Mouse (Mus musculus) liver, embryonic 16.5 days (tissue): Measurements from ENCODE around the gene Ciz1. TPM values are rescaled to one million over a fixed set of nuclear protein-coding genes. Genes with fewer than 3 reads are reported as not detected.

Experiments
- ATAC-seq: fragments of 200-750 bp; cut with Nextera tagmentation; 2 replicates; pipeline ENCODE4 v1.8.0; 2017; ENCODE audit warnings: low read depth, mild to moderate bottlenecking, moderate number of reproducible peaks, moderate library complexity
- H3K27ac ChIP-seq: fragments of 300-500 bp; sonication (generic); 2 replicates; pipeline ENCODE4 v1.5.1; 2014; ENCODE audit warnings: mild to moderate bottlenecking, low read length
- H3K27me3 ChIP-seq: fragments of 300-500 bp; sonication (generic); 2 replicates; pipeline ENCODE4 v1.6.1; 2014; ENCODE audit warnings: low read depth, low read length, mixed read lengths; ENCODE audit not compliant: control insufficient read depth, insufficient read depth
- H3K36me3 ChIP-seq: fragments of 300-500 bp; sonication (generic); 2 replicates; pipeline ENCODE4 v1.6.1; 2014; ENCODE audit warnings: mild to moderate bottlenecking; ENCODE audit not compliant: control insufficient read depth, insufficient read depth
- H3K4me1 ChIP-seq: fragments of 300-500 bp; sonication (generic); 2 replicates; pipeline ENCODE4 v1.6.1; 2014; ENCODE audit warnings: low read depth, low read length, mixed read lengths; ENCODE audit not compliant: control insufficient read depth
- H3K4me2 ChIP-seq: fragments of 300-500 bp; sonication (generic); 2 replicates; pipeline ENCODE4 v1.6.1; 2014; ENCODE audit warnings: low read depth, low read length, mixed read lengths
- H3K4me3 ChIP-seq: fragments of 300-500 bp; sonication (generic); 2 replicates; pipeline ENCODE4 v1.5.1; 2014; ENCODE audit warnings: low read depth, mild to moderate bottlenecking, low read length
- H3K9ac ChIP-seq: fragments of 300-500 bp; sonication (generic); 2 replicates; pipeline ENCODE4 v1.6.1; 2014; ENCODE audit warnings: low read depth, low read length
- H3K9me3 ChIP-seq: fragments of 300-500 bp; sonication (generic); replicated peaks from 2 replicates; pipeline ENCODE4 v1.6.1; 2016; ENCODE audit warnings: low read length; ENCODE audit not compliant: control insufficient read depth
- WGBS: fragments of 180-500 bp; shearing (Covaris S2); extraction: QIAGEN DNeasy Blood & Tissue Kit; methylation state at CpG from one replicate; pipeline ENCODE4 v1.1.7; 2014; ENCODE audit not compliant: insufficient replicate concordance; 5-methylcytosine and 5-hydroxymethylcytosine counted together
- polyA plus RNA-seq: library from polyadenylated mRNA; unstranded; fragments of >200 nt; fragmentation: Nextera tagmentation; extraction: Ambion mirVana; gene quantifications from 2 replicates; pipeline ENCODE4 v1.2.1, GENCODE M21; 2015

The Ciz1 gene
- polyA plus RNA-seq, 1 experiment from 2014 or later: 18.8 TPM

DNA sequence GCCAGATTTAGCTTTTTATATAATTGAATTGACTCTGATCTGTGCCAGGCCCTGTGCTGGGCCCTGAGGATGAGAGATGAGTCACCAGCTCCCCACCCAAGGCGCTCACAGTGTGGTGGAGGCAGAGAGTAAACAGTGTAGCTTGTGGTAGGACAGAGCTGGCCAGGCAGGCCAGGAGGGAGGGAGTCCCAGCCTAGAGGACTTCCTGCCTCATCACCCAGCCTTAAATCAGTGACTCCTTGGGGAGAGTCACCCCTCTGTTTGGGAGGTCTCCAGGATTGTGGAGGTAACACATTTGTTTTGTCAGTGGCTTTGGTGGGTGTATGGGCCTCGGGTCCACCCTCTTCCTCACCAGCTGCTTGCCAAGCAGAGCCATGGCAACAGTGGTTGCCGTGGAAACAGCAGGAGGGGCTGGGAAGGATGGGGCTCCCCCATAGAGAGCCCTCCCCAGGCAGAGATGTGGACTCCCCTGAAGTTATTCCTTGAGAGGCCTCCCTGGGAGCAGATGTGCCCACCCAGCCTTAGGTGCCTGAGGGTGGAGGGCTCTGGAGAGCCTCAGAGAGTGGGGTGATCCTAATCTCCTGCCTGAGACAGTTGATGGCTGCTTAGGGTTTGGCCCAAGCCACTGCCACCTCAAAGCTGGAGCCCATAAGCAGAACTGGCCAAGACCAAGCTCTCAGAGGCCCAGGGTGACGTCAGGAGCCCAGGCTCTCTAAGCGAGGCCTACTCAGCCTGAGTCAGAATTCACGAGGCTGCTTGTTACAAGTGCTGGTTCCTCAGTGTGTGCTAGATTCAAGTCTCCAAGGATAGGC, 9.4 kb upstream of the Ciz1 start:
- Histone ChIP-seq H3K36me3 (no peaks in the 10 kb centered on the region), H3K27me3 (no peaks in the 10 kb centered on the region), H3K9ac (no peak overlapping the region), H3K4me1 (no peaks in the 10 kb centered on the region), H3K9me3 (no peaks in the 10 kb centered on the region), H3K4me3 (no peak overlapping the region), H3K27ac (no peak overlapping the region), H3K4me2 (no peak overlapping the region)
- no peak for ATAC-seq
- 52% methylated on average over 6 of the region's 6 CpGs for WGBS

DNA sequence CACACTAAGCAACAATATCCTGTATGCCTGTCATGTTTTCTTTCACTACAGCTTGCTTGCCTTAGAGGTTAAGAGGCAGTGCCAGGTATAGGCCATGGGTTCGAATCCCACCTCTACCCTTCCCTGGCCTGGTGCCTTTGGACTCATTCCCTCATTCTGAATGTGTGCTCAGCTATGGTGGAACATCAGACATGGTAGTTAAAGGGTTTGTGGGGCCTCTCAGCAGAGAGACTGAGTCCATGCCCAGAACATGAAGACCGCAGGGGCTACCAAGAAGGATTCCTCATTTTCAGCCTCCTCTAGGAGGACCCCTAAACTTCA, 8.8 kb upstream of the Ciz1 start:
- Histone ChIP-seq H3K4me2 (no peak overlapping the region), H3K9ac (no peak overlapping the region), H3K27me3 (no peaks in the 10 kb centered on the region), H3K27ac (no peak overlapping the region), H3K9me3 (no peaks in the 10 kb centered on the region), H3K4me1 (no peaks in the 10 kb centered on the region), H3K4me3 (no peak overlapping the region), H3K36me3 (no peaks in the 10 kb centered on the region)
- no peak for ATAC-seq
- WGBS: 75% methylated on average over 2 of the region's 2 CpGs

DNA sequence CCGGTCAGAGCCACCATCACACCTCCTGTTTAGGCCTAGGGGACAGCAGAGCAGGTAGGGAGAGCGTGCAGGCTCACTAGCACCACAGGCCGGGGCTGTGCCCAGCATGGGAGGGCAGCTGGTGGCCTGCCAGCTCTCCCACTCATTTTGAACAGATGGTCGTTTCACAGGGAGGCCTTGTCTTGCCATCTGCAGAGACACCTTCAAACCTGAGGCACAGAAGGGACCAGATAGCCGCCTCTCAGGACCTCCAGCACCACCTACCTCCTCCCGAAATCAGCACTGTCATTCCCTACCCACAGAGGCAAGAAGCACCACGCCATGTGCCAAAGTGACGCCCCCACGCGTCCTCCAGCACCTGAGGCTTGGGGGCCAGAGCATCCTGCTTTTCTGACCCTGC, 8.1 kb upstream of the Ciz1 start:
- Histone ChIP-seq H3K9ac (no peak overlapping the region), H3K9me3 (no peaks in the 10 kb centered on the region), H3K27me3 (no peaks in the 10 kb centered on the region), H3K4me3 (no peak overlapping the region), H3K4me2 (no peak overlapping the region), H3K4me1 (no peaks in the 10 kb centered on the region), H3K36me3 (no peaks in the 10 kb centered on the region), H3K27ac (no peak overlapping the region)
- no peak for ATAC-seq
- WGBS: 61% methylated on average over 10 of the region's 10 CpGs

DNA sequence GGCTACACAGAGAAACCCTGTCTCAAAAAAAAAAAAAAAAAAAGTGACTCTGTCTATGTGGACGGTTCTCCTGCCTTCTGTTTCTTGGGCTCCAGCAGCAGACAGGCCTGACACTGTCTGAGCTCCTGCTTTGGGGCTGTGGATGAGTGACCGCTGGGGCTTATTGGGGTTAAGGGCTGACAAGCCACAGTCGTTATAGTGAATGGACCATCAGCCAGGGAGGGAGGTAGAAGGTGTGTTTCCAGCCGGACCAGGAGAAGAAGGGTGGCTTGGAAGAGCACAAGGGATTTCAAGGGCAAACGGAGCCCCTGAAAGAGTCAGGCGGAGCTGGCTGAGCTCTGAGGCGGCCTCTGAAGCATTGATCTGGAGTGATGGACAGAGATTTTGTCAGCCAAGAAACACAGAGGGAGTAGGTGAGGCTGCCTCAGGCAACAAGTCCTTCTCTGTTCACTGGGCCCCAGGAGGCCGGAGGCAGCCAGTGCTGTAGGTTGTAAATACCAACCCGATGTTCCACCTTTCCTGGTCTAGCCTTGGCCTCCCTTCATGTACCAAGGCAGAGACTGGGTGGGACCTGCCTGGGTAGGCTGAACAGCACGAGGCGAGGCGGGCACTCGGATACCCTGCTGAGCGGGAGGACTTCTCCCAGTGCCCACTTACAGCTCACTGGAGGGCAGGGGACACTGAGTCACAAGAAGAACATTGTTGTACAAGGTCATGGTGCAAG, 7.4 kb upstream of the Ciz1 start:
- WGBS: 61% methylated on average over 14 of the region's 14 CpGs
- H3K4me2 ChIP-seq: no peak overlapping the region
- no peak overlapping the region for H3K4me3 ChIP-seq
- H3K27ac ChIP-seq: no peak overlapping the region
- no peak overlapping the region for H3K9ac ChIP-seq
- no peaks in the 10 kb centered on the region for H3K36me3 ChIP-seq
- peaks cover 4% of the 10 kb centered on the region; the same call in 1 of the 2 replicates for H3K27me3 ChIP-seq
- ATAC-seq: no peak
- no peaks in the 10 kb centered on the region for H3K9me3 ChIP-seq
- no peaks in the 10 kb centered on the region for H3K4me1 ChIP-seq

DNA sequence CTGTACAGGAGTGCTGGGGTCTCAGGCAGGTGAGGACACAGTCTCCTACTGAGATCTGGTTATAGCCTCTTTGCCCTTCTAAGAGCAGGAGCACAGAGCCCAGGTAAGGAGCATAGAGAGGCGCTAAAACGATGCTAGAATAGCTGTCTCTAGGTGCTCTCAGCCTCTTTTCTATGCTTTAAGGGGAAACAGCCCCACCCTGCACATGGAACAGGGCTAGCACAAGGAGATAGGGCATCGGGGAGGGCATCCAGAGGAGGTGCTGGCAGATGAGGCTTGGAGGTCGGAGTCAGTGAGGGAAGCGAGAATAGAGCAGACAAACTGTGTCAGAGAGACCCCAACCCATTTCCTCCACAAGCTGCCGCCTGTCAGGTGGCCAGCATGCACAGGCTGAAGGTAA, 5.1 kb upstream of the Ciz1 start:
- H3K27me3 ChIP-seq: peaks cover 26% of the 10 kb centered on the region
- no peaks in the 10 kb centered on the region for H3K9me3 ChIP-seq
- H3K36me3 ChIP-seq: no peaks in the 10 kb centered on the region
- 59% methylated on average over 6 of the region's 6 CpGs for WGBS
- no peak for ATAC-seq
- H3K4me1 ChIP-seq: no peaks in the 10 kb centered on the region
- no peak overlapping the region for H3K4me3 ChIP-seq
- no peak overlapping the region for H3K9ac ChIP-seq
- no peak overlapping the region for H3K4me2 ChIP-seq
- no peak overlapping the region for H3K27ac ChIP-seq

DNA sequence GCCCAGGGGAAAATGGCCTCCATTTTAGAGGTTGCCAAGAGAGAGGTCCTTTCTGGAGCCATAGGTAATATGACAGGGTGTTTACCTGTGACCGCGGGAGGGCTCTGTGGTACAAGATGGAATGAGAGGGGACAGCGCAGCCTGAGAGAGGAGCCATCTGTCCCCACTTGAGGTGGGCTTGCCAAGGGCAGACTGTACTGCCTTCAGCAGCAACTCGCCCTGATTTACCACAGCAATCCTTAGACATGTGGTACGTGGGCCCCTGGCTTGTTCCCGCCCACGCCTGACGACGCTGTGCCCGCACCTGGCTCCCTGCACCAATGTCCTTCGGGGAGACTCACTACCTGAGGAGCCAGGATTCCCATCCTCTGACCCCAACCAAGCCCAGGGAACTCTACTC, 3.8 kb upstream of the Ciz1 start:
- H3K9me3 ChIP-seq: no peaks in the 10 kb centered on the region
- no peak for ATAC-seq
- 69% methylated on average over 11 of the region's 11 CpGs for whole genome bisulfite sequencing
- H3K9ac ChIP-seq: no peak overlapping the region
- peaks cover 38% of the 10 kb centered on the region for H3K27me3 ChIP-seq
- H3K4me1 ChIP-seq: peaks cover 8% of the 10 kb centered on the region; the same call in 1 of the 2 replicates
- no peak overlapping the region for H3K4me3 ChIP-seq
- H3K36me3 ChIP-seq: no peaks in the 10 kb centered on the region
- no peak overlapping the region for H3K27ac ChIP-seq
- no peak overlapping the region for H3K4me2 ChIP-seq

DNA sequence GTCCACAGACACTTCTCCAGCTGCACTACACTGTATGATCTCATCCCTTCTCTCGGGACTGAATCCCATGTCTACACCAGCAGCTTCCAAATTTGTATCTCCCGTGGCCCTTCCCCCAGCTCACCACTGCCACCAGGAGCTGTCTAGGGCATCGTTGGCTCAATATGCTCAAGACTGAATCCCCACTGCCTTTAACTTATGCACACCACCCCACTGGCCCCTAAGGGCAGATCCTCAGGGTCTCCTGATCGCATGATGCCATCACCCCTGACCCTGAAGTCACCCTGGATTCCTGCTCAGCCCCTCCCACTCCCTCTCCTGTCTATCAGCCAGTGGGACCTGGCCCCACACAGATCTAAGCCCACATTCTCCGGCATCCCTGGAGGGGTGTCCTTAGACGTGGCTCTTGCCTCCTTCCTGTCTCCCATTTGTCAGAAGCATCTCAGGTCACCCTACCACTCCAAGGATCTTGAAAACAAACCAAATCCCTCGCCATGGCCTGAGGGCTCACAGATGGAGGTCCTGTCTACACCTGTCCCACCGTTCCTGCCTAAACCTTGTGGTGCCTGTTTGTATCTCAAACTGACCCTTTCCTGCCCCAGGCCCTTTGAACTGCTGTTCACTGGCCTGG, 2.4 kb upstream of the Ciz1 start:
- no peak overlapping the region for H3K9ac ChIP-seq
- H3K4me3 ChIP-seq: no peak overlapping the region
- H3K36me3 ChIP-seq: no peaks in the 10 kb centered on the region
- no peaks in the 10 kb centered on the region for H3K9me3 ChIP-seq
- H3K27me3 ChIP-seq: peaks cover 38% of the 10 kb centered on the region
- ATAC-seq: no peak
- H3K27ac ChIP-seq: no peak overlapping the region
- H3K4me2 ChIP-seq: no peak overlapping the region
- 49% methylated on average over 8 of the region's 8 CpGs for WGBS
- H3K4me1 ChIP-seq: peaks cover 16% of the 10 kb centered on the region; the same call in 1 of the 2 replicates

DNA sequence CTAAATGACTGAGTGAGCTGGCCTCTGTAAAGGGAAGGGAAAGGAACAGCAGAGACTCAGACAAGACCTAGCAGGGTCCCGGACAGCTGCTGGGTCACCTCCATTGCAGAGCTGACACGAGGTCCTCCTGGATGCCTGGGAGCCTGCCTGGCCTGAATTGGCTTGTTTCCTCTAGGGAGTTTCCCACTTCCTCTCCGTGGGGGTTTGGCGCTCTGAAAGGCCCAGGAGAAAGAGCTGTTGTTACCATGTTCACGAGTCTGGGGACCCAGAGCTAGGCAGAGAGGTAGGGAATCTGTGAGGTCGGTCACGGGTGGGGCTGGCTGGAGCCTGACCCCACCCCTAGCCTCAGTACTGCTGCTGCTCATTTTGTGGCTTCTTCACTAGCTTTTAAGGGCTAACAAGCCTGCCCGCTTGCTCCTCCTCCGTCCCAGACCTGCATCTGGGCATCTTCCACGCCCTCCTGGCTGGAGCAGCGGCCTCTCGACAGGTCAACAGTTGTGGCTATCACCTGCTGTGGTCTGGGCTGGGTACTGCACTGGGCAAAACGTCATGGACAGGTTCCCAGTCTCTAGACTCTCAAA, 1.6 kb upstream of the Ciz1 start:
- Histone ChIP-seq H3K36me3 (no peaks in the 10 kb centered on the region), H3K4me1 (peaks cover 16% of the 10 kb centered on the region; the same call in 1 of the 2 replicates), H3K27ac (no peak overlapping the region), H3K9me3 (no peaks in the 10 kb centered on the region), H3K4me2 (no peak overlapping the region), H3K27me3 (peaks cover 38% of the 10 kb centered on the region), H3K9ac (no peak overlapping the region), H3K4me3 (no peak overlapping the region)
- ATAC-seq: no peak
- WGBS: 39% methylated on average over 13 of the region's 13 CpGs
